Mouse (Mus musculus) ovary, postnatal 10 days (tissue): ENCODE results near the gene Lpp.

Source experiments
- DNase-seq: peaks from one replicate; pipeline ENCODE4 v3.0.0; 2022; ENCODE audit warnings: low spot score

Lpp gene

DNA sequence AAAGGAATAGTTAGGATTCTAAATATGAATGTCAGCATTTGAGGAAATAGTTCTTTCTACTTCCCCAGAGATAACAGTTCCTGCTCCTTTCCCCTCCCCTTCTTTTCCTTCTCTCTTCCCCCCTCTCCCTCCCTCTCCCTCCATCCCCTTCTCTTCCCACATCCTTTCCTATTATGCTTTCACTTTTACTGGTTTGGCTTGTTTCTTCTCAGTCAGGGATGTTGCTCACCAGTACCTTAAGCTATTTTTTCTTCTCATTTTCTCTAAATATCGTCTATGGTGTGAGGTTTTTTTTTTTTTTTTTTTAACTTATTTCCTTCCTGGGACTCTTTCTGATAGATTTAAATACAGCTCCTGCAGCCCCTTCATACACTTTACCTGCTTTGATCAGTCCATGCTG, 339.4 kb downstream of the Lpp start:
- no peak for DNase-seq

DNA sequence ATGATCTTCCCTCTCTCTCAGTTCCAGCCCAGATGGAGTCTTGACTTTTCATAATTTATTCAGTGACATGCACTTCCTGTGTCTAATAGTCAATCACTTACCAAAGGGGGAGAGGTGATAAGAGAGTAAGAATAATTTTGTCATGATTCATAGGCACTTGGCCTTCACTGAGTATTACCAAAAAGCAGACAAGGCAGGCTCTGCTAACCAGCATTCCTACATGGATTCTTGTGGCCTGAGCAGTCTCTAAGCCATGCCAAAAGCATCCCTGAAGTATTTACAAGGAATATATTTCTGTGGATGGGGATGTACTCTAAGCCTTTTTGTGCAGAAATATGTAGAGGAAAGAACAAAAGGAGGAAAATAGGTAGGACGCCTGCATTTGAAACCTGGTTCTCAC, 340.0 kb downstream of the Lpp start:
- no peak for DNase-seq

DNA sequence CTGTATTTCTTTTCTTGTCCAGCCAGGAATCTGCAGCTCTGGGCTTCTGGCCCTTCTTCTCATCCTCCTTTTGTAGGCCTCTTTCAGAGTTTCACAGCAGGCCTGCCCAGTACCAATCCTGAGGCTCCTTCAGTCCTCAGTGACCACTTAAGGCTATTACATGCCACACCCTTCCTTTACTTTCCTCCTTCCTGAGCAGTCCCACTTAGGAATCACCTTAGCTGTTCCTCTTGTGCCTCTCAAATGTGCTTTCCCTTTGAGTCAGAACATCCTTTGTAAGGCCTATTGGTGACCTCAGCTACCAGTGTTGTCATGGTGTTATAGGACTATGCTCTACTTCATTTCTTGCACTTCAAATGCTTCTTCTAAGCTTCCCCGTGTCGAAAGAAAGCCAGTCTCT, 342.4 kb downstream of the Lpp start:
- no peak for DNase-seq

DNA sequence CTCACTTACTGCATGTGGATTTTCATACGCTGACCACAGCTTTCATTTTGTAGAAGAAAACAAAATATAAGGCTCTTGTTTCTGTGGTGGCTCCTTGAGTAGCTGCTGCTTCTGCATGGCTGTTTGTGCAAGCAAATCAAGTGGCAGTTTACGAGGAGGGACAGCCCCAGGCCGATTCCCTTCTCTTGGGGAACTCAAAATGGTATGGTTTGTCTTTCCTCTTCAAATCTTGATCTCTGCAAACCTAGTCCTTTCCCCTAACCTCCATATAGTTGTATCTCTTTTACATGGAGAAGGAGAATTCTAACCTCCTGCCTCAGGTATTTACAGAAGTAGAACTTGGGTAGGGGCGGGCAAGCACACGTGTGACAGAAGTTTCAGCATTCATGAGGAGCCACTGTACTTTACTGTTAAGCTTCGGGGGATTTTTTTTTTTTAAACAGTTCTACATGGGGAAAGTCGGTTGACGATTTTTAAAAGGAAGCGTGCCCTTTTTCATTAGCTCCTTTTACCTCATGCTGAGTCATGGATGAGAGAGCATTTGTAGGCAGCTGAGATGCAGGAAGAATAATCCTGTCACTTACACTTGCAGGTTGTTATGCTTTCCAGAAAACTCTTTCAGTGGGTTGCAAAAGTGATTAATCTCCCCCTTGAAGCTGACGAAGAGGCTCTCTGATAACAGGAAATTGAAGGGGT, 344.2 kb downstream of the Lpp start:
- no peak for DNase-seq

DNA sequence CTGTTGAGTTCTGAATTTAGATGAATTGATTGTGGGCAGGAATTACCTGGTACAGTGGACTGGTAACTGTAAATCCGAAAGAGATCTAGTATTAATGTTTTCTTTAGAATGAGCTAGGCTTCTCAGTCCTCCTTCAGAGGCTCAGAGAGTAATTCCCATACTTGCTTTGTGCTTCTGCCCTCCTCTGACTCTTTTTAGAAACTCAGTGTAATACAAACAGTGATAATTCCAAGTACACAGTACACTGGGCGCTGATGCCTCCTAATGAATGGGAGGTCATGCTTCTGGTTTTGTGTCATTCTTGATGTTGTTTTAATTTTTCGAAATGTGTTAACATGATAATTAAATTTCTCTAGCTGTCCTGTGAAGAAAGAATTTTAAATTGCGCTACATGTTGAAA, 347.4 kb downstream of the Lpp start:
- no peak for DNase-seq

DNA sequence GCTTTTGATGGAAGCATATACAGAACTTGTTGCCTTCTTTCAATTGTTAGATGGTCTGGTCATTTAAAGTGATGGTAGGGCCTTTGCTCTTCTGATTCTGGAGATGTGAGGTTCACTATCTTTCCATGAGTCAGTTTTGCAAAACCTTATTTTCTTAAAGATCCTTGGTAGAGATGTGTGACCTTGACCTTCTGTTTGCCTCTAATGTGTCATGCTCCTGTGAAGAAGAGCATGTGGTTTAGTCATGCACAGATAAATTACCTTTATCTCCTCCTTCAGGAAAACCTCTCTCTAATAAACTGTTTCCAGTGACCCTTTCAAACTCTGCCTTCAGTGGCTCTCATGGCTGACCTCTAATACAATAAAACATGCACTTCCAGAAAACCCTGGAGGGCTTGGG, 356.5 kb downstream of the Lpp start:
- DNase-seq = no peak

DNA sequence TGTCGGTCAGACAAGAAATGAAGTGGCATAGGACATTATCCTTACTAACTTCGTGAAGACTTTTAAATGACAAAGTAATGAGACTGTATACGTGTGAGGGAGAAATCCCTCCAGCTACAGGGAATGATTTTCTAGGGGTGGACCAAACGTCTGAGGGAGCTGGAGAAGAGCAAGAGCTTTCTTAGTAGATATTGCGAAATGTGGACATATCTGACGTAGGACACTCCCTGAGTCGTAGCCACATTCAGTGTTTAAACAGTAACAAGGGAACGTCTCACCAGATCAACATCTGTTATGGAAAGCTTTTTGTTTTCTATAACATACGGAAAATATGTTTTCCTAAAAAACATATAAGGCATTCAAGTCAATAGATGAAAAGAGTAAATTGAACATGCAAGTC, 362.8 kb downstream of the Lpp start:
- DNase-seq = no peak

DNA sequence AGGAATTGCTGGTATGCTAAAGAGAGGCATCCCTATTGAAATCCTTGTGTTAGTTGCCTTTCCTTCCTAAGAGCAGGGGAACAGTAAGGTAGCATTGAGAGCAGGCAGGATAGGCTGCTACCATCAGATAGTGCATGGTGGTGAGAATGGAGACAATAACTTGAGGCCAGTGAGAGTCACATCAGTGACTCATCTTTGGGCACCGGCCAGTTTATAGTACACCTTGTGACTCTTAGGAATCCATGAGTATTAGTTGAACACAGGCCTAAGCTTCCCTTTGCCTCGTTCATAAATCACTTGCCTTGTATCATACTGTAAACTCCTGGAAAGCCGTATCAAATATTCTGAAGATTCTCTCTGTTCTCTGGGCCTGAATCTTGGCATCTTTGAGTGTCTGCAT, 372.7 kb downstream of the Lpp start:
- DNase-seq = no peak

DNA sequence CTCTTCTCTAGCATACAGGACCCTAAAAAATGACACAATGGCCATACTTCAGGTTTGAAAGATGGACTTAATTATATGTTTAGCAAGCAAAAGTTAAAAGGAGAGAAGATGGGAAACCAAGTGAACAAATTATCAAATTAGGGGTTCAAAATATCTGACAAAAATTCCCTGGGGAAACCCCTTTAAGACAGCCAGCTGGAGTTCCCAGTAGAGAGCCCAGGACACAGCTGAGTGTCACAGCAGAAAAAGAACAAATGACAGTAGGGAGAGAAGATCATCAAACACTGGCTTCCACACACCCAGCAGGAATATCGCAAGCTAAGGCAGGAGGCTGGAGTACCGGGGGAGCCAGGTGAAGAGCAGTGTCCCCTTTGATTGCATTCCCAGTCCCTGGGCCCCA, 373.3 kb downstream of the Lpp start:
- DNase-seq = no peak

DNA sequence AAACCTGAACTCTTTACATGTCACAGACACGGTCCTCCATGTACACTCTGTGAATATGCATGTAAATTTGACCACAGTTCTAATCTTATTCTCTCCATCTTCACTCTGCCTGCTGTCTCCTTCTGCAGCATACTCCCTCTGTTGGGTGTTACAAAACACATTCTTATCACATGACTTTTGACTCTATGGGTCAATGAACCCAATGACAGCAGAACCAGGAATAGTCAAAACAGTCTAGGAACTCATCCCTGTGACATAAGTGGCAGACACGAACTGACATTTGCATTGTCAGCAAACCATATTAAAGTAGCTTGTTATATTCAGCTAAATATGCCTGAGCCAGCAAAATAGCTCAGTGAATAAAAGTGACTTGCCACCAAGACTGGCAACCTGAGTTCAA, 383.7 kb downstream of the Lpp start:
- DNase-seq = no peak

DNA sequence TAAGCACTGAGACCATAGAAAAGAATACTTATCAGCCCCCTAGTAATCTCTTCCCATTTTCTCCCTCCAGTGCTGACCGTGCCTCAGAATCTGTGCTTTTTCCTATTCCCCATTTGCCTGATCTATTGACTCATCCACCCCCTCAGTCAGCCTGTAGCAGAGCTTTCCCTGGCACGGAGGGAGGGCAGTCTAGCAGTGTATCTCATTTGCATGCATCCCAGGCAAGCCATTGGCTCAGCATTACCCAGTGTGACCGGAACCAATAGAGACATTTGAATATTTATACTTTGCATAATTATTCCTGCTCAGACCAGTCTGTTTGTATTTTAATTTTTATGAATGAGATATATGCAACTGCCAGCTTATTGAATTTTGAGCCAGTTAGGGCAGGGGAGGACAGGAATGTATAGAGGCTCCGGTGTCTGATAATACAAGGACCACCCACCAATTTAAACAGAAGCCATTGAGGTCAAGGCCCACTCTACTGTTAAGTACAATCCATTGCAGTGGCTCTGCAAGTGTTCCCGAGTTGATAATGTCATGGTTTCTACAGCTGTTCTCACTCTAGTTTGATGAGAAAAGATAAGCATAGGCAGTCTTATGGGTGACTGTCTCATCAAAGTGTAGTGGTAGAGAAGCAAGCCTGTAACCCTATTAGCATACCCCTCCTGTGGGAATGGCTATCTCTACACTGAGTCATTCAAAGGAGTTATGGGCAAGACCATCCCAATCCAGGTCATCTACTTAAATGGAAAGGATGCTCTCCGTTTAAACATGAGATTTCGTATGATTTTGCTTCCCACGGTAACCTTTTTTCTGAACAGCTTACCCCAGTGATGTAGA, 385.3 kb downstream of the Lpp start:
- no peak for DNase-seq

DNA sequence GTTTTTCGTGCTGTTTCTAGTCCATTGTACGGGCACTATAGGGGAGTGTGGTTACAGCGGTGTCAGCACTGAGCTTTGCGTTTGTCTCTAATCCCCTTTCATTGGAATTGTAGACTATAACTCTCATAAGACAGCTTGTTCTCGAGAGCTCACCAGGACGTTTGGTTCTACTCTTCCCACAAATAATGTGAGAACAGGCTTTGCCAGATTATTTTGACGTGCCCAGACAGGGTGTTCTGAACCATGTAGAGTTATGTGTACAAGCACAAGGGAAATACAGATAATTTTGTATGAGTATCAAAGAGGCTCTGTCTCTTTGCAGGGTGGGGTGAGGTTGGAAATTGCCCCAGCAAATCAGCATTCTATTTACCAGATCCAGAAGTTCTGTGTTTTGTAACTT, 387.2 kb downstream of the Lpp start:
- no peak for DNase-seq

DNA sequence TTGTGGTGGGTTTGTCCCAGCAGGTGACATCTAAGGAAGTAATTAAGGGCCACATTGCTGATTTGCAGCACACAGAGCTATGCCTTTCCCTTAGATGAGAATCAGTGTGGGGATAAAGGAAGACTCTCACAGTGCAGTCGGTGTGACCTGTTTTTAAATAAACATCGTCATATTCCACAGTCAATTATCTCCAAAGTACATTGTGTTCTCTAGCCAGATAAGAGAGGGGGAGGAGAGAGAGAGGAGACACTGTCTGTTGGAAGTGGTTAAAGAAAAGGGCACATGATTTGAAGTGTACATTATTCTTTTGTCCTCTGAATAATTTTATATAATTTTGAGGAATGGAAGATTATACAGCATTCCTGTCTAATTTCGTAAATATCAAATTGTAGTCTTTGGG, 388.6 kb downstream of the Lpp start:
- DNase-seq = no peak

DNA sequence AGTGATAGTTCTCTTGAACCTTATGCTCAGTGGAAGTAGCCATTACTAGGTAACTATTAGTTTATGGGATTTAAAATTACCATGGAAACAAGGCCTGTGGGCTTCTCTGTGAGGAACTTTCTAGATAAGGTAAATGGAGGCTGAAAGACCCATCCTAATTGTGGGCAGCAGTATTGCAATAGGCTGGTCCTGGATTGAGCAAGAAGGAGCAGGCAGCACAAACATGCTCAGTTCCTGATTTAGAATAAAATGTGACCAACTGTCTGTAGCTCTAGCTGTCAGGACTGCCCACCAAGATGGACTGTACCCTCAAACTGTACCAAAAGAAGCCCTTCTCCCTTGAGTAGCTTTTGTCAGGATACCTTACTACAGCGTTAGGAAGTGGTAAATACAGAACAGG, 392.3 kb downstream of the Lpp start:
- DNase-seq = no peak

DNA sequence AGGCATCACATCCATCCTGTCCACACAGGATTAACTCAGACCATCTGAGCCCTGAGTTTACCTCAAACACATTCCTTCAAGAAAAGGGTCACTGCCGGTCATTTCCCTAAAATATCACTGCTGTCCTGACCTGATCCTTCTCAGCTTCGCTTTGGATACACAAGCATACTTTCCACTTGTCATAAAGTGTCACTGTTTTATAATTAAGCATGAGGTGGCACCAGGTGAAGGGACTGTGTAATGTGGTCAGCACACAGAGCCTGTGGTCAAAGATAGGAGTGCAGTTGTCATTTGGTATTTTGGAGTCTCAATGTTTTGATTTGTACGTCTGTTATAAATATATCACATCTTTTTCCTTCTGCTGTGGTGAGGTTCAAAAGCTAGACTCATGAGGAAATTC, 395.7 kb downstream of the Lpp start:
- no peak for DNase-seq

DNA sequence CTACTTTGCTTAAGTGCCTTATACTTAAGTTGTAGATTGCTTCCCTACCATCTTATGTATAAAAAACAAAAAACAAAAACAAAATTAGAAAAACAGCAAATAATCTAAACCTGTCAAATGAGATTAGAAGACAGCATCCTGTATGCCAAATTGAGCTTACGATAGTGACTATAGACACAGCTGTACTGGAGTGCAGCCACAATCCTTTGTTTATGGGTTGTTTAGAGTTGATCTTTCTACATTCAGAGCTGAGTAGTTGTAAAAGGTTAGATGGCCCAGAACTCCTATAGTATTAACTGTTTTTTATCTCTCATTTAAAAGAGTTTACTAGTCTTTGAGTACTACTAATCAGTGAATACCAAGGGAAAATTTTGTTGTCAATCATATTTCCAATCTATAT, 398.1 kb downstream of the Lpp start:
- DNase-seq = no peak

DNA sequence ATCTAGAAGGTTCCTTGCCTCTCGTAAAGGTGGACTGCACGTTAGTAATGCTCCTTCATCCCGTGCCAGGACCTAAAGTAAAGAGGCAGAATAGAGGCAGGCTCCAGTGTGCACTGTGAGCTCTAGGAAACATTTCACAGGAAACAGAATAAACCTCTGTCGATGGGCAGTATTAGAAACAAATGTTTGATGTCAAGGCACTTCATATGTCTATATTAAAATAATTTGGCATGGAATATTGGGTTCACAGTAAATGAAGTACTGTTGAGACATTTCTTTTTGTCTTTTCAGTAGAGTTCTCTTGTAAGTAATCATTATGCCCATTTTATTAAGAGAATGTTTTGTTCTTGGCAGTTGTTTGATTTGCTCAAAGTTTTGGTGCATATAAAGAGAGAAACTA, 398.7 kb downstream of the Lpp start:
- no peak for DNase-seq

DNA sequence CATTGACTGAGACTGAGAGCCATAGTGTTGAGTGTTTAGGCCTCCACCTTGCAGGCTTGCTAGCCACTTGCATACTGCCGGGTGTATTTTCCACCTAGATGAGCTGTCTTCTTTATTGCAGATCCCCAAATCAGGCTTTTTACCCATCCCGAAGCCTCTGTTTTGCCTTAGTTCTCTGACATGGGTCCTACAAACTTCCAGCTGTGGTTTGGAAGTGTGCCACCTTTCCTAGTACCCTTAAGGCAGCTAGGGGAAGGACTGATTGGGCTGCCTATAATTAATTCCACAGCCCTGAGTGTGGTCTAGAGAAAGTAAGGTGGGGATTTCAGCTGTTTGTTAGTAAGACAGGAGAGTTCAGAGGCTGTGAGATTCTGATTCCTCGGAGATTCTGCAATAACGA, 399.5 kb downstream of the Lpp start:
- DNase-seq = no peak

DNA sequence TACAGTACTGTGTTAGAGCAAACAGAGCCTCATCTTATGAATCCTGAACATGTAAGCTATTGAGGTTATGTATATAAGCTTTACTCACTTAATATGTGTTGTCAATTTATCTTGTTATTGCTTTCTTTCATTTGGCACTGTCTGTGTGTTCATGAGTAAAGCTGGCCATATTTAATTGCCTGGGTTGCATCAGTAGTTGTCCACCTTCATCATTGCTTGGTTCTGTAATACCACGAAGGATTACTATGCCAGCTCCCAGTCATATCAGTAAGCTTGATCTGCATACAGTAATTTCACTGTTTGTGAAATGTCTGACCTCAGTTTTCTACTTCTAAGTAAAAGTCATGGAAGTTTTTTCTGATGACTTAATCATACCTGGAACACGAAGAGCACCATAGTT, 401.4 kb downstream of the Lpp start:
- no peak for DNase-seq

DNA sequence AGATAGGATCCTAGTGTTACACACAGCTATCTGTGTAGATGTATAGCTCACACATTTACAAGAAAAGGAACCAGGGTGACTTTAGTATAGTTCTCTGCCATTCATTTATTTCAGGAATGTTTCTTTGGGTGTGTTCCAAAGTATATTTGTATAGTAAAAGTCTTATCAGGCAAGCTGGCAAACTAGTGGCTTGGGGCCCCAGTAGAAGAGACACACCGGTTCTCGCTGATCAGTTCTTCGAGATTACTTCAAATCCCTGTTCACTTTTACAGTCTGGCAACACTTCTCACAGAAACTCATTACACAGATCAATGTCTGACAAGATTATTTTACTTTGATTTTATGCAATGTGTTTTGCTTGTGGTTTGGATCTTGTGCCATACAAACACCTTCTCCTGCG, 408.0 kb downstream of the Lpp start:
- DNase-seq = no peak

DNA sequence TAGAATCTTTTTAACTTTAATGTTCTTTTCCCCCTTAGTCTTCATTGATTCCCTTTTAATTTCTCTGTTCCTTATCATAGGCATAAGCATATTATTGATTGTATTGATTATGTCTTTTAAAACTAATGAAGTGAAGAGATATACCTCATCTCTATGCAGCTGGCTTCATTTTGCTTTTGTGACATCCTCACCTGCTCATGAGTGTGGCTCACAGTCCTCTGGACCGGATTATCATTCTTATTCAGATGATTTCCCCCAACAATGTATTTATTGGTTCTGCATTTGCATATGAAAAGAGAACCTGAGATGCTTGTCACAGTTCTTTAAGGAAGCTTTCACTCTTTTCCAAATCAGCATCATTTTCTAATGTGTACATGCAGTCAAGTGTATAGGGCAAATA, 408.5 kb downstream of the Lpp start:
- no peak for DNase-seq

DNA sequence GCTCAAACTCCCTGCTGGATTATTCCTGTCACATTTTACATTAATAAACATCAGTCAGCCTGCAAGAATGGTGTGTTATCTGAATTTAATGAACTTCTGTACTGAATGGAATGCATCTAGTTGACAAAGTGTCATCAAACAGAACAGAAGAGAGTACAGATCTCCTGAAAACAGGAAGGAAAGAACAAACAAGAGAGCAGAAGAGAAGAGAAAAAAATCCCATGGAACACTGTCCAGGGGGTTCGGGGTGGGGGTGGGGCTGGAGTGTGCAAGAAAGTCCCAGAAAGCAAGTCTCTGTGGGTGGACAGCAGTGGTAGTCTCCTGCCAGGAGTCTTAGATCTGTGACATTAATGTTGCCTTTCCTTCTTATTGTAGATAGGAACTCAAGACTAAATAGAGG, 412.8 kb downstream of the Lpp start:
- DNase-seq = no peak

DNA sequence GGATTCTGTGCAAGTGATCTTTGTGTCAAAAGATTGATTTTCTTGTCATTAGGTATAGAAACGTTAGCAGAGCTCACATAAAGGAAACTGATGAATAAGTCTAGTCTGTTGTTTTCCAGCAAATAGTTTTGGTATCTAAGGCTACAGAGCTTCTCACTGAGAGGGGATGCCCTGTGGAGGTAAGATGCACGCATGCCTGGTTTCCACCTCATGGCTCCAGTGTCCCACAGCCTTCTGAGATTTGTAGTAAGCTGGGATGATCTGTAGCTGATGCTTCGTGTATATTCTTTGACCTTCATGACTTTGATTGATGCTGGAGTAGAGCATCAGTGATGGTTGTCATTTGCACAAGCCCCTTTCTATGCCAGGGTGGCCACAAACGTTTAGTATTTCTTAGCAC, 414.3 kb downstream of the Lpp start:
- no peak for DNase-seq

DNA sequence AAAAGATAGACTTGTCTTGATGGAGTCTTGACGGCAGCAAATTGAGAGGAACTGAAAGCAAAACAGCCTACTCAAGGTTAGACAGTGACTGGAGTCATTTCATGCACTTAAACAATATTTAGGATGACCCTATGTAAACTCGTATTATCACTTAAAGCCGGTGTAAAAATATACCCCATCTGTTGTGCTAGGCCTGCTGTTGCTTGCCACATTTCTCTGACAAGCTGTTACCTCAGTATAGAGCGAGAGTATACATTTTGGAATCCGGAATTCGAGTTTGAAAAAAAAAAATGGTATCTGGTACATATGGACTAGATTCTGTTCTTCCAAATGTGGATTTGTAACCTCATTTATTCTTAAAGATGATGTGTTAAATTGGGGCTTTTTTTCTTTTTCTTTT, 416.5 kb downstream of the Lpp start:
- no peak for DNase-seq
